Mouse (Mus musculus) kidney, postnatal 0 days (tissue): ENCODE measurements around the gene Trpc2. TPM values are rescaled to one million over a fixed set of nuclear protein-coding genes. Genes with fewer than 3 reads are reported as not detected.
A peak's percentile ranks its signal among the peaks of the same experiment; 100 is the strongest.

Experiments
- ATAC-seq: fragments of 200-750 bp; cut with Nextera tagmentation; replicated peaks from 2 replicates; pipeline ENCODE4 v1.8.0; 2017; ENCODE audit warnings: low read depth, moderate number of reproducible peaks, moderate TSS enrichment, moderate library complexity; ENCODE audit not compliant: low FRiP score
- DNase-seq: peaks from one replicate; pipeline ENCODE4 v3.0.0-alpha.2; 2016; ENCODE audit warnings: low spot score
- H3K27ac ChIP-seq: fragments of 300-500 bp; sonication (generic); 2 replicates; pipeline ENCODE4 v1.5.1; 2014; ENCODE audit warnings: mild to moderate bottlenecking
- H3K27me3 ChIP-seq: fragments of 300-500 bp; sonication (generic); 2 replicates; pipeline ENCODE4 v1.6.1; 2014; ENCODE audit warnings: low read length, mixed read lengths; ENCODE audit not compliant: insufficient read depth
- H3K36me3 ChIP-seq: fragments of 300-500 bp; sonication (generic); 2 replicates; pipeline ENCODE4 v1.6.1; 2014; ENCODE audit warnings: low read length, mixed read lengths; ENCODE audit not compliant: insufficient read depth
- H3K4me1 ChIP-seq: fragments of 300-500 bp; sonication (generic); replicated peaks from 2 replicates; pipeline ENCODE4 v1.6.1; 2014; ENCODE audit warnings: antibody characterized with exemption, low read length, mixed read lengths; ENCODE audit not compliant: insufficient read depth
- H3K4me2 ChIP-seq: fragments of 300-500 bp; sonication (generic); 2 replicates; pipeline ENCODE4 v1.6.1; 2014; ENCODE audit warnings: mild to moderate bottlenecking, low read length, moderate library complexity, mixed read lengths
- H3K4me3 ChIP-seq: fragments of 300-500 bp; sonication (generic); replicated peaks from 2 replicates; pipeline ENCODE4 v1.5.1; 2014; ENCODE audit warnings: low read depth, low read length
- H3K9ac ChIP-seq: fragments of 300-500 bp; sonication (generic); 2 replicates; pipeline ENCODE4 v1.6.1; 2014; ENCODE audit warnings: low read depth, low read length
- H3K9me3 ChIP-seq: fragments of 300-500 bp; sonication (generic); replicated peaks from 2 replicates; pipeline ENCODE4 v1.6.1; 2016; ENCODE audit warnings: low read length, inconsistent platforms, mixed read lengths
- CTCF ChIP-seq: IDR thresholded peaks from 2 replicates; pipeline ENCODE4 v1.5.1; 2016; ENCODE audit warnings: antibody characterized with exemption, low read depth, mild to moderate bottlenecking, moderate library complexity
- WGBS: fragments of 180-500 bp; shearing (Covaris S2); extraction: QIAGEN DNeasy Blood & Tissue Kit; methylation state at CpG from one replicate; pipeline ENCODE4 v1.1.7; 2014; 5-methylcytosine and 5-hydroxymethylcytosine counted together
- polyA plus RNA-seq: library from polyadenylated mRNA; unstranded; fragments of >200 nt; fragmentation: Nextera tagmentation; extraction: Ambion mirVana; gene quantifications from 2 replicates; pipeline ENCODE4 v1.2.1, GENCODE M21; 2015

Trpc2 gene
- polyA plus RNA-seq, 1 experiment from 2014 or later, result not detected

GRCm38 (mm10) chr7:102078517-102078916 is 4.4 kb upstream of the Trpc2 start:
- Histone ChIP-seq H3K9me3 (no peaks in the 10 kb centered on the region), H3K4me2 (no peak overlapping the region), H3K4me1 (no peaks in the 10 kb centered on the region), H3K27me3 (no peaks in the 10 kb centered on the region), H3K9ac (no peak overlapping the region), H3K4me3 (no peak overlapping the region), H3K36me3 (peaks cover 63% of the 10 kb centered on the region), H3K27ac (no peak overlapping the region)
- ATAC-seq (no peak), DNase-seq (peak; percentile 61)
- WGBS, result 76% methylated on average over 7 of the region's 7 CpGs
- peak; percentile 80 for TF ChIP-seq CTCF

- no peaks in the 10 kb centered on the region for H3K9me3 ChIP-seq
- H3K27ac ChIP-seq, result no peak overlapping the region
- no peak overlapping the region for H3K9ac ChIP-seq
- DNase-seq, result no peak
- no peaks in the 10 kb centered on the region for H3K27me3 ChIP-seq
- H3K4me2 ChIP-seq, result no peak overlapping the region
- 82% methylated on average over 8 of the region's 8 CpGs for WGBS
- H3K4me1 ChIP-seq, result no peaks in the 10 kb centered on the region
- ATAC-seq, result no peak
- no peak overlapping the region for H3K4me3 ChIP-seq
- no peak for TF ChIP-seq CTCF
- peaks cover 64% of the 10 kb centered on the region for H3K36me3 ChIP-seq
Observed at GRCm38 (mm10) chr7:102080311-102080710, 2.6 kb upstream of the Trpc2 start.

GRCm38 (mm10) chr7:102081784-102082183 is 1.1 kb upstream of the Trpc2 start:
- Histone ChIP-seq H3K9me3 (no peaks in the 10 kb centered on the region), H3K27me3 (no peaks in the 10 kb centered on the region), H3K4me3 (no peak overlapping the region), H3K36me3 (peaks cover 56% of the 10 kb centered on the region), H3K27ac (no peak overlapping the region), H3K9ac (no peak overlapping the region), H3K4me1 (no peaks in the 10 kb centered on the region), H3K4me2 (no peak overlapping the region)
- DNase-seq (no peak), ATAC-seq (no peak)
- TF ChIP-seq CTCF, result no peak
- WGBS, result 91% methylated on average over 5 of the region's 5 CpGs

GRCm38 (mm10) chr7:102084041-102084696 is 1.3 kb downstream of the Trpc2 start:
- Histone ChIP-seq H3K36me3 (peaks cover 40% of the 10 kb centered on the region), H3K4me2 (no peak overlapping the region), H3K27ac (no peak overlapping the region), H3K4me3 (no peak overlapping the region), H3K27me3 (no peaks in the 10 kb centered on the region), H3K4me1 (no peaks in the 10 kb centered on the region), H3K9me3 (no peaks in the 10 kb centered on the region), H3K9ac (no peak overlapping the region)
- WGBS, result 86% methylated on average over 26 of the region's 26 CpGs
- TF ChIP-seq CTCF, result no peak
- ATAC-seq (no peak), DNase-seq (no peak)

- Histone ChIP-seq H3K4me1 (no peaks in the 10 kb centered on the region), H3K9me3 (no peaks in the 10 kb centered on the region), H3K9ac (no peak overlapping the region), H3K27me3 (no peaks in the 10 kb centered on the region), H3K27ac (no peak overlapping the region), H3K4me2 (no peak overlapping the region), H3K4me3 (no peak overlapping the region), H3K36me3 (peaks cover 14% of the 10 kb centered on the region; the same call in 1 of the 2 replicates)
- DNase-seq, result no peak
- no peak for TF ChIP-seq CTCF
- 81% methylated on average over 4 of the region's 4 CpGs for WGBS
- no peak for ATAC-seq
Observed at GRCm38 (mm10) chr7:102087336-102087735, 4.4 kb downstream of the Trpc2 start.

GRCm38 (mm10) chr7:102099760-102100661 is 17.1 kb downstream of the Trpc2 start:
- Histone ChIP-seq H3K4me3 (peak overlapping the region; percentile 24), H3K4me2 (peak overlapping the region; percentile 79), H3K27ac (peak overlapping the region; percentile 57), H3K9ac (peak overlapping the region; percentile 35; the same call in 1 of the 2 replicates), H3K9me3 (no peaks in the 10 kb centered on the region), H3K27me3 (no peaks in the 10 kb centered on the region), H3K4me1 (peaks cover 16% of the 10 kb centered on the region; the same call in 1 of the 2 replicates), H3K36me3 (no peaks in the 10 kb centered on the region)
- ATAC-seq, result peak; percentile 79
- WGBS, result 3% methylated on average over 30 of the region's 30 CpGs
- peak; percentile 88 for DNase-seq
- TF ChIP-seq CTCF, result no peak
